Mouse (Mus musculus) monocyte, adult 5-6 weeks (primary cell): ENCODE results near the gene Xcr1. TPM values are rescaled to one million over a fixed set of nuclear protein-coding genes. Genes with fewer than 3 reads are reported as not detected.

Experiments used
- ATAC-seq: fragments of 153-309, 156-312 bp; replicated peaks from 2 replicates; pipeline ENCODE4 v1.8.0; 2017; ENCODE audit warnings: mild to moderate bottlenecking; ENCODE audit not compliant: low TSS enrichment, insufficient number of reproducible peaks, severe bottlenecking, poor library complexity, low FRiP score
- total RNA-seq: library from RNA; stranded (forward); fragments of 200-1000, 200-491, 200-594 nt; gene quantifications from 3 replicates; pipeline ENCODE4 v1.2.3, GENCODE M21; 2017

Gene Xcr1
- total RNA-seq, 1 experiment from 2014 or later, result 0.19 TPM

DNA sequence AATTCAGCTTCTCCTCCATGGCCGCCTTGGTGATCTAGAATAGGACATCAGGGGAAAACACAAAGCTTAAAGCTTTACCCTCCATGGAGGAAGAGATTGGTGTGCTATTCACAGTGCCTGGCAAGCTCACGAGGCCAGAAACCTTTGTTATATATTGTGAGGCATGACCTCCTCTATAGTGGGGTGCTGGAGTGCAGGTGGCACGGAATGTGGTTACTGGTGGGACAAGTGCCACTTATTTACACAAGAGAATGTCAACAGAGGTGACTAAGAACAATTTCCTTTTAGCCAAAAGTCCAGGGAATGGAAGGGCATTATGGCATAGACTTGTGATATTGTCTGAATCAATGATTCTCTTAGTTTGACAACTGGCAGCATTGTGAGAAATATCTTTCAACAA lies 35.2 kb downstream of the Xcr1 start:
- no peak for ATAC-seq

DNA sequence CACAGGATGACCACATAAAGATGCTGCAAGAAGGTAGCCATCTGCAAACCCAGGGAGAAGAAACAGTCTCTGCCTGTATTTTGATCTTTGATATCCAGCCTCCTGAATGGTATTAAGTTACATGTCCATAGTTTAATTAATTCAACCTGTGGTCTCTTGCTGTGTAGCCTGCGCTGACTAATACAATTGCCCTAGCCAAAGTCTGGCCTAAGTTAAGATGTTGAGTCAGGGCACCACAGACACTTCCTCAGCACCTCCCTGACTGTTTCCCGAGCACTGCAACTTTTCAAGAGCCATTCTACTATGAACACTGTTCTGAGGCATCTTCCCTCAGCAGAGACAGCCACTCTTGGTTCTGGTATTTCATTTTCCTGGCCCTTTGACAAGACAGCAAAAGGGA lies 43.2 kb downstream of the Xcr1 start:
- no peak for ATAC-seq

DNA sequence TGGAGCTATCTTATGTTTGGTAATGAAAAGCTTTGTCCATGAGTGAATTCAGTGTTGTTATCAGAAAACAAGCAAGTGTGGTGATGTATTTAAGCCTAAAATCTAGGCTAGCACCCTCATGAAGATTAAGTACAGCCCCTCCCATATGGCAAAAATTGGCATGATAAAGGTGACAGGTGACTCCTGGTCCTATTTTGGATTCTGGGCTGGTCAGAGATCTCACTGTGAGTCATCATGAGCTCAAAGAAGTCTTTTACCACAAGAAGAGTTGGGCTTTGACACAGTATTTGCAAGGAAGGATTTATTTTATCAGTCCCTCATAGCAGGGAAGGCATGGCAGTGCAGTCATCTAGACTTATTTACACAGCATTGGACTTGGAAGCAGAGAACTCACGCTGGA lies 45.8 kb downstream of the Xcr1 start:
- no peak for ATAC-seq

DNA sequence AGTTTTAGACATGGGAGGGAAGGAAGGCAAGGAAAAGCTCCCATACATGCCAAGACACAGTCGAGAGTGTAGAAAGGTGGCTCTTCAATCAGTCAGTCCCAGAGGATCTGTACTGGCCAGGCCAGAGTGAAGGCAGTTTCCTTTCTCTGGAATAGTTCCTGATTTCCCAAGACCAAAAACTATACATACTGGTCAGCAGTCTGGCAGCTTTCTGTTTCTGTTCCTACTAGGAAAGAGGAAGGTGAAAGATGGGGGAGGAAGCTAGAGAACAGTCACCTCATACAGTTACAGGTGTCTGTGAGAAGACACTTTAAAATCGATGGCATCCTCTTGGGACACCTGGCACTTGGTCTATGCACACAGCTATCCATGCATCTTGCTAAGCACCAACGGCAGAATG lies 46.4 kb downstream of the Xcr1 start:
- ATAC-seq, result peak; percentile 56; the same call in 1 of the 2 replicates

DNA sequence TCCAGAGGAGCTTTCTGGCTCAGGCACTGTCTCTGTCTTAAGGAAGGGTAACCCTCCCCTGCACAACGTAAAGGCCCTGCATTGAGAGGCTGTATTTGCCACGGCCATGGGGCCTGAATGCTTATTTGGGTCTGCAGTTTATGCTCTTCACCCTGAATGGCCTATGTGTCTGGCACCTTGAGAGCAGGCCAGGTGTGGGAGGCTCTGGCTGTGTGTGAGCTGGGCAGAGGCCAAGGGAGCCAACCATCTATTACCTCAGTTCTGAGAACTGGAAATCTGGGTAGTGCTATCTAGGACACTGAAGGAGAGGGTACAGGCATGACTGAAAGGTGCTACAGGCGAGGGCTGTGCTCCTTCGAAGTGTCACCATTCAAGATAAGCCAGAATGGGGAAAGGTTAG lies 47.0 kb downstream of the Xcr1 start:
- ATAC-seq, result 0 out of 2 replicates have a peak, but pooled peaks have one; percentile 7

DNA sequence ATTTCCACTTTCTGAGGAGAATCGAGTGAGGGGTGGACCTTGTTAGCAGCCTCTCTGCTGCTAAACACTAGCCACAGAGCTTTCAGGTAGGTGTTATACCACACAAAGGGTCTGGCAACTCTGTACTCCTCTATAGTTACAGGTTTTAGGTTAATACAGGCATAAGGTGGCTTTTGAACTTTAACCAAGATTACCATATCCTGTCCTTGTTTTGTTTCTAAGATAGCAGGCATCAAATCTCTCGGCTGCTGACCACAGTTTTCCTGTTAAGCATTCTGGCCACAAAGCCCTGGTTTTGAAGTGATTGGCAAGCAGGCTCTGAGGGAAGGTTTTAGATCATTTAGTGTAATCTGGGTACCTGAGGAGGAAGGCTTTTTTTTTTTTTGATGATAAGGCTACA lies 47.5 kb downstream of the Xcr1 start:
- ATAC-seq, result no peak

DNA sequence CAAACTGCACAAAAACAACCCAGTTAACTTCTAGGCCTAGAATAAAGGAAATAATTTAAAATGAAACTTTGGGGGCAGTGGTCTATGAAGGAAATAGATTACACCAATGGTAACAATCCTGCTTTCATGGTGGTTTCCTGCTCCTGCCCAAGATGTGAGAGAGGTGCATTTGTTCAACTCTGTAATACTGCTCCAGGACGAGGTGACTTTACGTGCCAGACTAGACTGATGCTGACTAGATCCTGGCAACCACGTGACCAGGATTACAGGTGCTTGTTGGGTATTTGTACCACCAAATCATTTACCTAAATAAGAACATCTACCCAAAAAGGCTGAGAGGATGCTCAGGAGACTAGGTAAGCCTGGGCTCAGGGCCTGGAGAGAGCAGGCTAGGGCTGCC lies 50.0 kb downstream of the Xcr1 start:
- no peak for ATAC-seq

DNA sequence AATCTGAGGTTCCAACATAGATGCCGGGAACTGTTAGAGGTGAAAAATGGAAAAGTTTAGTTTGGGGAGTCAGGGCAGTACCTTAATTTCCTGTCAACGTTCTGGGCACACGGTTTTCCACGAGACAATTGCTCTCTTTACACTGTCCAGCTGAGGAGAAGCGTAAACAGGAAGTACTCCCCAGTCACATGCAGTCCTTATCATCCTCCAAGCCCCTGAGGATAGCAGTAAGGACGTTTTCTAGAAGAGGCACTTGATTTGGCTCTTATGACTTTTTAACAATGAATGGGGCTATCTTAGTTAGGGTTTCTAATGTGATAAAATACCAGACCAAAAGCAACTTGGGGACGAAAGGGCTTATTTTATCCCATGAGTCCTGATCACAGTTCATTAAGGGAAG lies 53.2 kb downstream of the Xcr1 start:
- no peak for ATAC-seq

DNA sequence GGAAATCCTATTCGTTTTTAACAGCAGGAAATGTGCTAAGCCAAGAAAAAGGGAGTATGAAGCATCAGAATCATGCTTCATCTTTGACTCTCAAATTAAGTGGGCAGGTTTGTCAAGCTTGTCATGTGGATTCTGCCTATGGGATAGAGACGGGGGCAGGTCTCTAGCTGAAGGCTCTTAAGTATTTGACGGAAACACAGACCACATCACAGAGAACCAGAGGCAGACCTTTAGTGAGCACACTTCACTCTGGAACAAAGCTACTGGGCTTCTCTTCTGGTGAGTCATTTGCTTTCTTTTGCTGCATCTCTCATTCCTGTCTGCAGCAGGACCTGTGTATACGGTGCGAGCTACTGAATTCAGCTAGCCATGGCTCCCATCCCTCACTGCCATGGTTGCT lies 55.6 kb downstream of the Xcr1 start, which contains the start of gene Cxcr6:
Gene Cxcr6, plus strand, starts transcription at position 209 of the 400 bp plus-strand sequence.
- ATAC-seq, result no peak

DNA sequence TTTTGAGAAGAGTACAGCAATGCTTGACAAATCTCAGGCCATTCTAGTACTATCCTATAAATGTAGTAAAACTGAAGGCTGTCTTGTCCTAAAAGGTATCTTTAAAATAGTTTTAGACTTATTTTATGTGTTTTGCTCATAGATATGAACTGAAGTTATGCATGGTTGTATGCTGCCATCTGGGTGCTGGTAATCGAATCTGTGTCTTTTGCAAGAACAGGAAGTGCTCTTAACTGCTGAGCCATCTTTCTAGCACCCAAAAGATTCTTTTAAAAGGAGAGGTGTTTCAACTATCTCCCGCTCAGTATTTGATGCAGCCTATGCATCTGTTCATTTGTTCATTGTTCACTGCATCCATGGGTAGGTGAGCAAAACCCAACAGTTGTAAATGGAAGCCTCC lies 56.6 kb downstream of the Xcr1 start:
- no peak for ATAC-seq

DNA sequence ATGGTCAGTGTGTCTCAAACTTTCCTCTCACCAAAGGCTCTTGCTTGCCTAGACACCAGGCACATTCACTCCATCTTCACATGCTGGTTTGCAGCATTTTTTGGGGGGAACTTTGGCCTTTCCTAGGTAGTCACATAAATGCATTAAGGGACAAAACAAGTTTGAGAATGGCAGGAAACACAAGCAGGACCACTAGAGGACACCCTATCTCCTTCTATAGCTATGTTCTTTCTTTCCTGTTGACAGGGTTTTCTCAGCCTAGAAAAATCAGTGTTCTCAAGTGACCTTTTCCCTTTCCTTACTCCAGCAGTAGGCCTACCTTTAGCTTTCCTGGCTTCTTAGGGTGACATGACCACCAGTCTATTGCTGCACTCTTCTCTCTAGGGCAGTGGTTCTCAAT lies 58.9 kb downstream of the Xcr1 start:
- ATAC-seq, result no peak

DNA sequence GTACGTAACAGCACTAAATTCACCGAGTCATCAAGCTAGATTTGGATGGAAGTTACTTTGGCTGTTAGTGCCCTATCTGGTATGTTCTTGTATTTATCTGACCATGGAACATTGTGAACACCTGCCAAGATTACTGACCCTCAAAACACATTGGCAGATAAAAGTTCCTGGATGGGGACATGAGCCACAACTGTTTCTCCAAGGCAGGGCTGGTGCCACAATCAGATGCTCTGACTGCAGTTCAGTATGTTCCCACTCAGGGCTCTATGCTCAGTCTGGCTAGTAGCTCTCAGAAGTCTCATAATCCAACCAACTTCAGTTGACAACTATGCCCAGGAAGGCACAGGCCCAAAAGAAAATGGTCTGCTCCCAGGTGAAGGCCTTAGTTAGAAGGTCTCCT lies 59.4 kb downstream of the Xcr1 start:
- ATAC-seq, result no peak

Other genes with a start within 250 kb of the Xcr1 start
- gene Slc6a20b, start 229.5 kb downstream of the Xcr1 start, total RNA-seq, result 0.38 to 0.87 TPM (median 0.43 TPM) in 3 replicates
- 0.32 to 2.3 TPM (median 0.67 TPM) in 3 replicates for gene Ccr9, start 183.6 kb downstream of the Xcr1 start, total RNA-seq
- gene Slc6a20a, start 183.1 kb downstream of the Xcr1 start, total RNA-seq, result 0.19 to 0.38 TPM in 2 of 3 replicates, not detected in the other
- 7.7 to 21.2 TPM (median 20.7 TPM) in 3 replicates for gene Lztfl1, start 144.3 kb downstream of the Xcr1 start, total RNA-seq
- 0.78 to 1.9 TPM (median 1.3 TPM) in 3 replicates for gene Cxcr6, start 55.6 kb downstream of the Xcr1 start, total RNA-seq
- gene Fyco1, start 10.1 kb downstream of the Xcr1 start, total RNA-seq, result 23.8 to 40.6 TPM (median 30.4 TPM) in 3 replicates
- 3.8 to 22.9 TPM (median 22.1 TPM) in 3 replicates for gene Ccr1, start 106.7 kb upstream of the Xcr1 start, total RNA-seq
- gene Ccr1l1, start 116.4 kb upstream of the Xcr1 start, total RNA-seq, result not detected in 3 replicates
- gene Ccr3, start 159.9 kb upstream of the Xcr1 start, total RNA-seq, result 1.6 to 124 TPM (median 118 TPM) in 3 replicates
- 260 to 312 TPM (median 269 TPM) in 3 replicates for gene Ccr2, start 239.9 kb upstream of the Xcr1 start, total RNA-seq